Mouse (Mus musculus): ENCODE data around the gene Ecsit. TPM values are rescaled to one million over a fixed set of nuclear protein-coding genes. Genes with fewer than 3 reads are reported as not detected.
"Not testable (repeated sequence)": the region's sequence is repeated elsewhere in the genome, so short reads cannot be mapped to it uniquely, and the experiment has no call there.

Ecsit gene
- polyA plus RNA-seq, 1 experiment from 2014 or later, result 31.5 TPM

GRCm38 (mm10) chr9:22089281-22089680, 4.0 kb upstream of the Ecsit start:
- 96% methylated on average over 7 of the region's 7 CpGs for WGBS
- H3K27me3 ChIP-seq, result peaks cover under 1% of the 10 kb centered on the region; the same call in 1 of the 2 replicates
- H3K4me1 ChIP-seq (replicated peaks), result peaks cover 9% of the 10 kb centered on the region
- H3K27ac ChIP-seq, result no peak overlapping the region
- no peak overlapping the region for H3K4me3 ChIP-seq (replicated peaks)
- H3K36me3 ChIP-seq, result no peaks in the 10 kb centered on the region
- H3K9me3 ChIP-seq, result no peaks in the 10 kb centered on the region
- no peak for ATAC-seq (ENCODE audit: insufficient number of reproducible peaks, insufficient read depth, low FRiP score, low TSS enrichment, low read depth)
- no peak overlapping the region for H3K4me2 ChIP-seq
- H3K9ac ChIP-seq (replicated peaks), result no peak overlapping the region

GRCm38 (mm10) chr9:22087034-22087618, 1.9 kb upstream of the Ecsit start:
- no peak for ATAC-seq (ENCODE audit: insufficient number of reproducible peaks, insufficient read depth, low FRiP score, low TSS enrichment, low read depth)
- no peak overlapping the region for H3K4me2 ChIP-seq
- H3K36me3 ChIP-seq, result no peaks in the 10 kb centered on the region
- peaks cover 9% of the 10 kb centered on the region for H3K4me1 ChIP-seq (replicated peaks)
- WGBS, result 82% methylated on average over 2 of the region's 2 CpGs
- no peaks in the 10 kb centered on the region for H3K27me3 ChIP-seq
- H3K9ac ChIP-seq (replicated peaks), result no peak overlapping the region
- H3K9me3 ChIP-seq, result no peaks in the 10 kb centered on the region
- no peak overlapping the region for H3K4me3 ChIP-seq (replicated peaks)
- H3K27ac ChIP-seq, result no peak overlapping the region

- no peaks in the 10 kb centered on the region for H3K27me3 ChIP-seq
- peak overlapping the region; percentile 71 for H3K27ac ChIP-seq
- peak overlapping the region; percentile 76 for H3K4me2 ChIP-seq
- H3K36me3 ChIP-seq, result no peaks in the 10 kb centered on the region
- peak overlapping the region; percentile 66; the same call in 1 of the 2 replicates for H3K9ac ChIP-seq (replicated peaks)
- WGBS, result 84% methylated on average over 6 of the region's 6 CpGs
- H3K9me3 ChIP-seq, result no peaks in the 10 kb centered on the region
- H3K4me1 ChIP-seq (replicated peaks), result peaks cover 9% of the 10 kb centered on the region
- ATAC-seq (ENCODE audit: insufficient number of reproducible peaks, insufficient read depth, low FRiP score, low TSS enrichment, low read depth), result no peak
- peak overlapping the region; percentile 74 for H3K4me3 ChIP-seq (replicated peaks)
These were observed 774 bp upstream of the Ecsit start for GRCm38 (mm10) chr9:22086012-22086411.

GRCm38 (mm10) chr9:22084667-22085021, 594 bp downstream of the Ecsit start:
- H3K9ac ChIP-seq (replicated peaks), result peak overlapping the region; percentile 66; the same call in 1 of the 2 replicates
- H3K27me3 ChIP-seq, result no peaks in the 10 kb centered on the region
- H3K4me1 ChIP-seq (replicated peaks), result peaks cover 9% of the 10 kb centered on the region
- H3K4me3 ChIP-seq (replicated peaks), result peak overlapping the region; percentile 74
- H3K4me2 ChIP-seq, result peak overlapping the region; percentile 76
- no peak overlapping the region for H3K27ac ChIP-seq
- no peaks in the 10 kb centered on the region for H3K9me3 ChIP-seq
- ATAC-seq (ENCODE audit: insufficient number of reproducible peaks, insufficient read depth, low FRiP score, low TSS enrichment, low read depth), result no peak
- peaks cover 9% of the 10 kb centered on the region; the same call in 1 of the 2 replicates for H3K36me3 ChIP-seq
- 35% methylated on average over 4 of the region's 4 CpGs for WGBS

- H3K4me3 ChIP-seq (replicated peaks), result no peak overlapping the region
- no peaks in the 10 kb centered on the region for H3K9me3 ChIP-seq
- no peak overlapping the region for H3K9ac ChIP-seq (replicated peaks)
- no peak for ATAC-seq (ENCODE audit: insufficient number of reproducible peaks, insufficient read depth, low FRiP score, low TSS enrichment, low read depth)
- peaks cover 46% of the 10 kb centered on the region for H3K36me3 ChIP-seq
- no peak overlapping the region for H3K27ac ChIP-seq
- H3K4me2 ChIP-seq, result no peak overlapping the region
- H3K27me3 ChIP-seq, result no peaks in the 10 kb centered on the region
- WGBS, result 93% methylated on average over 23 of the region's 23 CpGs
- no peaks in the 10 kb centered on the region for H3K4me1 ChIP-seq (replicated peaks)
These were observed 9.0 kb downstream of the Ecsit start for GRCm38 (mm10) chr9:22076223-22076622.

GRCm38 (mm10) chr9:22075778-22076177, 9.5 kb downstream of the Ecsit start:
- H3K9ac ChIP-seq (replicated peaks); H3K4me1 ChIP-seq (replicated peaks); H3K4me3 ChIP-seq (replicated peaks); ATAC-seq (ENCODE audit: insufficient number of reproducible peaks, insufficient read depth, low FRiP score, low TSS enrichment, low read depth); H3K27ac ChIP-seq; H3K27me3 ChIP-seq; H3K4me2 ChIP-seq; H3K9me3 ChIP-seq: not testable (repeated sequence)
- 79% methylated on average over 5 of the region's 5 CpGs for whole genome bisulfite sequencing
- peaks cover 46% of the 10 kb centered on the region for H3K36me3 ChIP-seq

GRCm38 (mm10) chr9:22072276-22072675, 13.0 kb downstream of the Ecsit start:
- Histone ChIP-seq H3K27ac (no peak overlapping the region), H3K4me2 (no peak overlapping the region), H3K9ac (replicated peaks) (no peak overlapping the region), H3K27me3 (no peaks in the 10 kb centered on the region), H3K9me3 (no peaks in the 10 kb centered on the region), H3K4me1 (replicated peaks) (peaks cover 9% of the 10 kb centered on the region), H3K4me3 (replicated peaks) (no peak overlapping the region), H3K36me3 (peaks cover 43% of the 10 kb centered on the region)
- WGBS, result 95% methylated on average over 4 of the region's 4 CpGs
- no peak for ATAC-seq (ENCODE audit: insufficient number of reproducible peaks, insufficient read depth, low FRiP score, low TSS enrichment, low read depth)

GRCm38 (mm10) chr9:22070791-22071573, 14.3 kb downstream of the Ecsit start, which contains the start of the genes Gm49318 and Zfp653:
TSS of gene Gm49318 (minus strand) at chr9:22071259.
TSS of gene Zfp653 (minus strand) at chr9:22071376.
- peaks cover 44% of the 10 kb centered on the region for H3K36me3 ChIP-seq

GRCm38 (mm10) chr9:22069881-22070553, 15.2 kb downstream of the Ecsit start:
- Histone ChIP-seq H3K4me3 (replicated peaks) (peak overlapping the region; percentile 70), H3K27me3 (no peaks in the 10 kb centered on the region), H3K36me3 (peaks cover 52% of the 10 kb centered on the region), H3K4me2 (peak overlapping the region; percentile 56), H3K27ac (peak overlapping the region; percentile 97), H3K4me1 (replicated peaks) (peaks cover 9% of the 10 kb centered on the region), H3K9me3 (no peaks in the 10 kb centered on the region), H3K9ac (replicated peaks) (peak overlapping the region; percentile 31; the same call in 1 of the 2 replicates)
- 67% methylated on average over 4 of the region's 4 CpGs for WGBS
- peak; percentile 8; the same call in 1 of the 2 replicates for ATAC-seq (ENCODE audit: insufficient number of reproducible peaks, insufficient read depth, low FRiP score, low TSS enrichment, low read depth)

More at GRCm38 (mm10) chr9:22070791-22071573, 14.3 kb downstream of the Ecsit start, which contains the start of the genes Gm49318 and Zfp653:
- Histone ChIP-seq H3K9me3 (no peaks in the 10 kb centered on the region), H3K4me2 (peak within 1 kb of the TSS; percentile 56), H3K27ac (peak within 1 kb of the TSS; percentile 97), H3K4me3 (replicated peaks) (peak within 1 kb of the TSS; percentile 70), H3K27me3 (no peaks in the 10 kb centered on the region), H3K4me1 (replicated peaks) (peaks cover 9% of the 10 kb centered on the region), H3K9ac (replicated peaks) (peak within 1 kb of the TSS; percentile 87)
- peak; percentile 97 for ATAC-seq (ENCODE audit: insufficient number of reproducible peaks, insufficient read depth, low FRiP score, low TSS enrichment, low read depth)
- WGBS, result 0% methylated on average over 77 of the region's 87 CpGs

GRCm38 (mm10) chr9:22067195-22067594, 18.0 kb downstream of the Ecsit start:
- H3K4me3 ChIP-seq (replicated peaks), result no peak overlapping the region
- H3K36me3 ChIP-seq, result peaks cover 60% of the 10 kb centered on the region
- 82% methylated on average over 5 of the region's 5 CpGs for WGBS

GRCm38 (mm10) chr9:22066433-22066832, 18.8 kb downstream of the Ecsit start:
- H3K9me3 ChIP-seq, result no peaks in the 10 kb centered on the region
- no peak overlapping the region for H3K4me3 ChIP-seq (replicated peaks)
- 73% methylated on average over 3 of the region's 3 CpGs for WGBS
- peaks cover 9% of the 10 kb centered on the region for H3K4me1 ChIP-seq (replicated peaks)
- no peaks in the 10 kb centered on the region for H3K27me3 ChIP-seq
- no peak overlapping the region for H3K9ac ChIP-seq (replicated peaks)
- no peak overlapping the region for H3K27ac ChIP-seq
- ATAC-seq (ENCODE audit: insufficient number of reproducible peaks, insufficient read depth, low FRiP score, low TSS enrichment, low read depth), result no peak
- H3K4me2 ChIP-seq, result no peak overlapping the region
- H3K36me3 ChIP-seq, result peaks cover 65% of the 10 kb centered on the region

More at GRCm38 (mm10) chr9:22067195-22067594, 18.0 kb downstream of the Ecsit start:
- Histone ChIP-seq H3K27me3 (no peaks in the 10 kb centered on the region), H3K4me2 (no peak overlapping the region), H3K9ac (replicated peaks) (no peak overlapping the region), H3K4me1 (replicated peaks) (peaks cover 9% of the 10 kb centered on the region), H3K27ac (no peak overlapping the region), H3K9me3 (no peaks in the 10 kb centered on the region)
- no peak for ATAC-seq (ENCODE audit: insufficient number of reproducible peaks, insufficient read depth, low FRiP score, low TSS enrichment, low read depth)
